Mouse (Mus musculus) Muller cell, postnatal 12 days (primary cell): ENCODE results near the gene Slc39a1.
A peak's percentile ranks its signal among the peaks of the same experiment; 100 is the strongest.
"Not testable (repeated sequence)": the region's sequence is repeated elsewhere in the genome, so short reads cannot be mapped to it uniquely, and the experiment has no call there.

ENCODE experiments used
- DNase-seq: peaks from one replicate; pipeline ENCODE4 v3.0.0-alpha.2; 2015; ENCODE audit errors: inconsistent ontology term

The Slc39a1 gene

GRCm38 (mm10) chr3:90241669-90242358 is 6.2 kb upstream of the Slc39a1 start:
- no peak for DNase-seq

DNA sequence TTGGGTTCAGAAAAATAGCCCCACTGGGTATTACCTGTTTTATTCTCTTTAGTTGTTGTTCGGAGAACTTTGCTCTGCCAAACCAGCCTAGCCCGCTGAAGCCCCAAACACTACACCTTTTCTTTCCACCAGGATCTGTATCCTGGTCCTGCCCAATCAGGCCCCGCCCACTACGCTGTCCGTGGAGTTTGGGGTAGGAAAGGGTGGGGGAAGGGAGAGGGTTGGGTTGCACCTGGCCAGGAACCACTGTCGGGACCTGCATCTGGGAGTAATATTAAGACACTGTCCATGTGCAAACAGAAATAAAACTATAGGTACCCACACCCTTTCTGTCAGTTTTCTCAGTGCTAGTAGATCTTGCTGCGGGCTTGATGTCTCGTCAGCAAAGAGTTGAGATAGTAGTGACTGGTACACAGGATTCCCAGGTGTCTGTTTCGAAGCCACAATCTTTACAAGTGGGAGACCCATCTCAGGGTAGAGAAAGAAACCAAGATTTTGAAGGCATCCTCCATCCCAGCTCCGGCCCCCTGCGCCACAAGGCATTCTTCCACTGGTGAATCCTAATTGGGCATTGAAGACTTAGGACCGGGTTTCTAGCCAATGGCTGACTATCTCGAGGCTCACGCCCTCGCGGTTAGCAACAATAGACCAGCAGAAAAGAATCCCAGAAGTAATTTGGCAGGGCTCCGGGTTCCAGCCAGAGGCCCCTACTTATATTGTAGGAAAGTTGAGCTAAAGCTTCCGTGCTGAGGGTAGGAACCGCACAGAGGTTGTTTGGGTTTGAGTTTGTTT is 4.8 kb upstream of the Slc39a1 start, which contains the start of gene Creb3l4:
Creb3l4 (minus strand) TSS at position 529 of the 792 bp plus-strand sequence.
- peak; percentile 84 for DNase-seq

- no peak for DNase-seq
These were observed 2.6 kb upstream of the Slc39a1 start for GRCm38 (mm10) chr3:90245406-90245805.

- DNase-seq = no peak
These were observed 377 bp upstream of the Slc39a1 start for GRCm38 (mm10) chr3:90247630-90247959.

GRCm38 (mm10) chr3:90248746-90249100 is 751 bp downstream of the Slc39a1 start:
- peak; percentile 60 for DNase-seq

DNA sequence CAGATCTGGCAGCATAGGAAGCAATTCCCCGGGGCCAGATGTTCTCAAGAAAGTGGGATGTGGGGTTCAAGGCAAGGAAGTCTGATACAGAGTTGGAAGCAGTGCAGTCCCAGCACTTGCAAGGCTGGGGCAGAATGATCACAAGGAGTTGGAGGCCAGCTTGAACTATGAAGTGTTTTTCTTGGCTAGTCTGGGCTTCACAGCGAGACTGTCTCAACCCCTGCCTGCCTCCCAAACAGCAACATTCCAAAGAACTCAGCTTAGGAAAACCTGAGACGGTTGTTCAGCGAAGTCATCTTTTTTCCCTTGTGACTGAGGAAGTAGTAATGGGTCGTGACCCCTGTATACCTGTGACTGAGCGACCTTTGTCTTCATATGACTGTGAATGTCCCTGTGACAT is 2.8 kb downstream of the Slc39a1 start:
- no peak for DNase-seq

DNA sequence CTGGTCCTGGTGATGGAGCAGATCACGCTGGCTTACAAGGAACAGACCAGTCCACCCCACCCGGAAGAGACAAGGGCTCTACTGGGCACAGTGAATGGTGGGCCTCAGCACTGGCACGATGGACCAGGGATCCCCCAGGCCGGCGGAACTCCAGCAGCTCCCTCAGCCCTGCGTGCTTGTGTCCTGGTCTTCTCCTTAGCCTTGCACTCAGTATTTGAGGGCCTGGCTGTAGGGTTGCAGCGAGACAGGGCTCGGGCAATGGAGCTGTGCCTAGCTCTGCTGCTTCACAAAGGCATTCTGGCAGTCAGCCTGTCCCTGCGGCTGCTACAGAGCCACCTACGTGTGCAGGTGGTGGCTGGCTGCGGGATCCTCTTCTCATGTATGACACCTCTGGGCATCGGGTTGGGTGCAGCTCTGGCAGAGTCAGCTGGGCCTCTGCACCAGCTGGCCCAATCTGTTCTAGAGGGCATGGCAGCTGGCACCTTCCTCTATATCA is 3.8 kb downstream of the Slc39a1 start:
- not testable (repeated sequence) for DNase-seq

DNA sequence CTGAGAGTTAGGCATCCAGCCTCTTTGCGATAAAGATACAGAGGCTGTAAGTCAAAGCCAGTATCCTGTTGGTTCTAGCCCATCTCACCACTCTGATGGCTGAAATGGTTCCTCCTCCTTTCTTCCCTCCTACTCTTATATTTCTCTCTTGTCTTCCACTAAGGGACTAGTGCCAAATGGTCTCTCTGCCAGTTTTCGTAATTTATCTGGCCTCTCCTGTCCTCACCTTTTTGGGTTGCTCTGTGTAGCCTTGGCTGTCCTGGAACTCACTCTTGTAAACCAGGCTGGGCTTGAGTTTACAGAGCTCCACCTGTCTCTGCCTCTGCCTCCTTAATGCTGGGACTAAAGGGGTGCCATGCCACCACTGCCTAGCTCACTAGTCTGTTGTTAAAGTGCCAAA is 4.7 kb downstream of the Slc39a1 start:
- not testable (repeated sequence) for DNase-seq

GRCm38 (mm10) chr3:90253174-90253573 is 5.2 kb downstream of the Slc39a1 start:
- not testable (repeated sequence) for DNase-seq

- peak; percentile 97 for DNase-seq
These were observed 5.9 kb downstream of the Slc39a1 start, which contains the start of gene Crtc2 for GRCm38 (mm10) chr3:90253653-90254418. Gene Crtc2 (plus strand): TSS chr3:90254163.

- DNase-seq = peak; percentile 75
These were observed 6.6 kb downstream of the Slc39a1 start for GRCm38 (mm10) chr3:90254419-90255193.

DNA sequence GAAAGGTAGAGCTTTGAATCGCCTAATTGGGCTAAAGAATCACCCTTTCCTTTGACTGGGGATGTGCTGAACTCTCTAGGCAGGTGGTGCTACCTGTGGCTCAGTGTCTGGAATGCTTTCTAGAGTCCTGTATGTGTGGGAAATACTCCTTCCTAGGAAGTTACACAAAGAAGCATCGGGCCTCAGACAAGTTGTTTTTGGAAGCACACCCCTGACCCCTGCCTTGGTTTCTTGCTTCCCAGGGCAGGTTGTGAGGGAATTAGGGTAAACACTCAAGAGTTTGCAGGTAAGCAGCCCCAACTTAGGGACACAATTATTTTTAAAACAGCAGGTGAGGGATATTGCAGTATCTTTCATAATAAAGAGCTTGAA is 7.2 kb downstream of the Slc39a1 start:
- DNase-seq = no peak

DNA sequence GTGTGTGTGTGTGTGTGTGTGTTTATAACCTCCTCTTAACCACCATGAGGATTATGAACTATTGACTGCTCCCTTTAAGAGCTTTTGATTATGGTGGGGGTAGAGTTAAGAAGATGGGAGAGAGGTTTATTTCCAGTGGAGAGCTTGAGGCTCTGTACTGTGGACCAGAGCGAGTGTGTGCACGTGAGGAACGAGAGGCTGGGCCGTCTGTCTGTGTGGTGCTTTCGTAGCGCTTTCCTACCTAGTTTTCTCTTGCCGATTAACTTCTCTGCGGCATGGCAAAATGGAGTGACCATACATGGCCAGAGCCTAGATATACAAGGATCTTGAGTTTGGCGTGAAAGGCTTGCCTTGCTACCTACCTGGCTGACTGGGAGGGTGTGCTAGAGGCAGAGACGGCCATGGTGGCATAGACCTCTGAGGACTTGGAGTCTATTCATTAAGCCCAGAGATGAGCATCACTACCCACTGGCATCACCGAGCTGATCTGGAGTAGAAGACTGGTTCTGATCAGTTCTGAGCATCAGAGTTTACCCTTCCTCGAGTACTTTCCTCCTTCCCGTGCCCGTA is 7.9 kb downstream of the Slc39a1 start:
- DNase-seq = no peak

- no peak for DNase-seq
These were observed 9.0 kb downstream of the Slc39a1 start for GRCm38 (mm10) chr3:90256731-90257530.

DNA sequence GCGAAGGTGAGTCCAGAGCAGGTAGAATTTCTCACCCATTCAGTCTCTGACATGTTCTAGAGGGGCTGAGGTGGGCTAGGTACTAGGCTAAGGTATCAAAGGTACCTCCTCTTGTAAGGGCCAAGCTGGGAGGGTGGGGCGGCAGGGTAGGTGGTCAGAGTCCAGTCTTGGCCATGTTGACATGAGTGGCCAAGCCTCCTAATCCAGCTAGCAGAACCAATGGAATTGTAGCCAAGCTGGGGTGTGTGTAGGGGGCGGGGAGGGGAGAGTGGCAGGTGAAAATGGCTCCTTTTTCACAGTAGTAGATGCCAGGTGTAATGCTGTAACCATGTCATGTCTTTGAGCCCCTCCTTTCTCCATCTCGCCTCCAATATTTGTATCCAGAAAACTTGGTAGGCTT is 10.5 kb downstream of the Slc39a1 start:
- no peak for DNase-seq

GRCm38 (mm10) chr3:90263121-90263771 is 15.3 kb downstream of the Slc39a1 start:
- DNase-seq = no peak

GRCm38 (mm10) chr3:90264687-90265033 is 16.7 kb downstream of the Slc39a1 start:
- no peak for DNase-seq

- peak; percentile 89 for DNase-seq
These were observed 17.3 kb downstream of the Slc39a1 start, which contains the start of gene Dennd4b for GRCm38 (mm10) chr3:90265034-90265931. Gene Dennd4b (plus strand): TSS chr3:90265185.
